Comparison of ENCODE assay signal across 8 mouse cellular contexts in genomic region chr11:115491356-115492083, GRCm38 (mm10). TPM values are rescaled to one million over a fixed set of nuclear protein-coding genes. Genes with fewer than 3 reads are reported as not detected.
DNase-seq lines count a peak whose midpoint lies in the region; ATAC-seq lines count a peak whose summit lies in the region.

Gene Nt5c (minus strand): TSS chr11:115491862.

- peaks cover 25% of the 10 kb centered on the region for H3K36me3 ChIP-seq in forebrain, embryonic 10.5 days (replicated peaks)
- peaks cover 10% of the 10 kb centered on the region for H3K36me3 ChIP-seq in heart, embryonic 14.5 days (ENCODE audit: control insufficient read depth, insufficient read depth, low read length)
- H3K36me3 ChIP-seq in liver, embryonic 12.5 days, result peaks cover 14% of the 10 kb centered on the region
- peaks cover 2% of the 10 kb centered on the region; the same call in 1 of the 2 replicates for H3K36me3 ChIP-seq in splenic B cell, adult 2 months (ENCODE audit: control insufficient read depth, insufficient read depth, low read length, poor library complexity, severe bottlenecking)

- H3K4me3 ChIP-seq in forebrain, embryonic 10.5 days, result peak within 1 kb of the TSS; percentile 78
- H3K4me3 ChIP-seq in heart, embryonic 14.5 days (ENCODE audit: control insufficient read depth in 1 of 2, insufficient read depth in 1 of 2, low read depth in 1 of 2, low read length in 2 of 2), result peak within 1 kb of the TSS; percentile 66 to 93
- peak within 1 kb of the TSS; percentile 76 for H3K4me3 ChIP-seq in liver, embryonic 12.5 days

- peak within 1 kb of the TSS; percentile 87 for H3K4me2 ChIP-seq in heart, embryonic 14.5 days (ENCODE audit: low read length)
- H3K4me2 ChIP-seq in liver, embryonic 12.5 days, result peak within 1 kb of the TSS; percentile 93

- H3K27ac ChIP-seq in forebrain, embryonic 10.5 days, result peak within 1 kb of the TSS; percentile 88
- peak within 1 kb of the TSS; percentile 50 to 68 for H3K27ac ChIP-seq in heart, embryonic 14.5 days (replicated peaks in 1 of 2; ENCODE audit: control insufficient read depth in 1 of 2, insufficient read depth in 1 of 2, low read depth in 2 of 2, low read length in 2 of 2)
- H3K27ac ChIP-seq in liver, embryonic 12.5 days, result peak within 1 kb of the TSS; percentile 86

- H3K9me3 ChIP-seq in forebrain, embryonic 10.5 days, result no peaks in the 10 kb centered on the region
- no peaks in the 10 kb centered on the region for H3K9me3 ChIP-seq in heart, embryonic 14.5 days (ENCODE audit: control insufficient read depth, low read length)
- H3K9me3 ChIP-seq in liver, embryonic 12.5 days (replicated peaks), result no peaks in the 10 kb centered on the region

- peaks cover 8% of the 10 kb centered on the region for H3K27me3 ChIP-seq in forebrain, embryonic 10.5 days (ENCODE audit: poor library complexity, severe bottlenecking)
- H3K27me3 ChIP-seq in heart, embryonic 14.5 days (ENCODE audit: control insufficient read depth, insufficient read depth, low read length), result no peaks in the 10 kb centered on the region
- no peaks in the 10 kb centered on the region for H3K27me3 ChIP-seq in liver, embryonic 12.5 days (replicated peaks)
- H3K27me3 ChIP-seq in splenic B cell, adult 2 months (ENCODE audit: control insufficient read depth, insufficient read depth, low read length, poor library complexity, severe bottlenecking), result no peaks in the 10 kb centered on the region

- WGBS in forebrain, embryonic 10.5 days, result under 1% methylated on average over 43 of the region's 43 CpGs
- under 1% methylated on average over 43 of the region's 43 CpGs for WGBS in heart, embryonic 14.5 days
- under 1% methylated on average over 43 of the region's 43 CpGs for WGBS in liver, embryonic 12.5 days (ENCODE audit: insufficient replicate concordance)

- H3K9ac ChIP-seq in heart, embryonic 14.5 days (ENCODE audit: low read length), result peak within 1 kb of the TSS; percentile 76
- H3K9ac ChIP-seq in liver, embryonic 12.5 days, result peak within 1 kb of the TSS; percentile 81

- peaks cover 29% of the 10 kb centered on the region for H3K4me1 ChIP-seq in forebrain, embryonic 10.5 days
- peaks cover 4 to 14% of the 10 kb centered on the region in 2 experiments for H3K4me1 ChIP-seq in heart, embryonic 14.5 days (ENCODE audit: control insufficient read depth in 2 of 2, insufficient read depth in 2 of 2, low read length in 2 of 2)
- H3K4me1 ChIP-seq in liver, embryonic 12.5 days, result peaks cover 25% of the 10 kb centered on the region

- DNase-seq in CD8-positive naive resting alpha-beta T cell, adult 2 months (ENCODE audit: low read depth in 2 of 2, low spot score in 2 of 2), result peak; percentile 78 to 79
- peak; percentile 76 for DNase-seq in c-Kit-positive CD71-negative TER-119-negative erythroid progenitor cells, embryonic 14.5 days (ENCODE audit: low read depth)
- DNase-seq in forebrain, embryonic 10.5 days (ENCODE audit: extremely low spot score, low spot score), result peak; percentile 83
- peak; percentile 88 for DNase-seq in kidney, postnatal 14 days
- peak; percentile 88 for DNase-seq in naive thymus-derived CD4-positive, alpha-beta T cell, adult 2 months (ENCODE audit: low read depth)
- DNase-seq in splenic B cell, adult 2 months (ENCODE audit: low read depth, low spot score), result peak; percentile 87

- peak; percentile 85 for ATAC-seq in heart, embryonic 14.5 days (ENCODE audit: insufficient number of reproducible peaks, insufficient read depth, low FRiP score, low read depth)
- ATAC-seq in liver, embryonic 12.5 days, result peak; percentile 93

RNA-seq across cellular contexts. Expression of gene Nt5c, which starts in this region (rescaled TPM):
- polyA plus RNA-seq in forebrain, embryonic 10.5 days (2016; fragmentation: Nextera tagmentation; extraction: Ambion mirVana), result 93.2 and 94.5 TPM in 2 replicates
- 54.5 and 56.2 TPM in 2 replicates for polyA plus RNA-seq in heart, embryonic 14.5 days (2014; fragmentation: Nextera tagmentation; extraction: Ambion mirVana)
- 68.4 and 69.0 TPM in 2 replicates for polyA plus RNA-seq in liver, embryonic 12.5 days (2016; fragmentation: Nextera tagmentation; extraction: Ambion mirVana)

Comparison
In these comparisons a context has a peak if more than half of its experiments do, and no peak if none do; other contexts are left out.
1. Peak in every context shown above with its lines: DNase-seq, ATAC-seq, H3K4me3 ChIP-seq and H3K27ac ChIP-seq.